Mouse (Mus musculus) forebrain, embryonic 10.5 days (tissue): ENCODE data around the gene Olfr1282. TPM values are rescaled to one million over a fixed set of nuclear protein-coding genes. Genes with fewer than 3 reads are reported as not detected.
"Not testable (repeated sequence)": the region's sequence is repeated elsewhere in the genome, so short reads cannot be mapped to it uniquely, and the experiment has no call there.

ENCODE experiments used
- DNase-seq: peaks from one replicate; pipeline ENCODE4 v3.0.0-alpha.2; 2017; ENCODE audit warnings: low spot score; ENCODE audit errors: extremely low spot score
- H3K27ac ChIP-seq: fragments of 300-500 bp; sonication (generic); 2 replicates; pipeline ENCODE4 v1.5.1; 2016; ENCODE audit warnings: mild to moderate bottlenecking
- H3K27me3 ChIP-seq: fragments of 300-500 bp; sonication (generic); 2 replicates; pipeline ENCODE4 v1.6.1; 2016; ENCODE audit warnings: mild to moderate bottlenecking; ENCODE audit not compliant: poor library complexity, severe bottlenecking
- H3K36me3 ChIP-seq: fragments of 300-500 bp; sonication (generic); replicated peaks from 2 replicates; pipeline ENCODE4 v1.6.1; 2016; ENCODE audit warnings: mild to moderate bottlenecking, moderate library complexity
- H3K4me1 ChIP-seq: fragments of 300-500 bp; sonication (generic); 2 replicates; pipeline ENCODE4 v1.6.1; 2016
- H3K4me3 ChIP-seq: fragments of 300-500 bp; sonication (generic); 2 replicates; pipeline ENCODE4 v1.5.1; 2016; ENCODE audit warnings: mild to moderate bottlenecking, moderate library complexity
- H3K9me3 ChIP-seq: fragments of 300-500 bp; sonication (generic); 2 replicates; pipeline ENCODE4 v1.6.1; 2016; ENCODE audit warnings: mild to moderate bottlenecking, moderate library complexity
- WGBS: fragments of 180-500 bp; shearing (Covaris S2); methylation state at CpG from one replicate; pipeline ENCODE4 v1.1.7; 2016; 5-methylcytosine and 5-hydroxymethylcytosine counted together
- polyA plus RNA-seq: library from polyadenylated mRNA; unstranded; fragments of >200 nt; fragmentation: Nextera tagmentation; extraction: Ambion mirVana; gene quantifications from 2 replicates; pipeline ENCODE4 v1.2.1, GENCODE M21; 2016

Olfr1282 gene
- not detected in 2 replicates for polyA plus RNA-seq

GRCm38 (mm10) chr2:111335976-111336375 is at the start of gene Olfr1282:
Gene Olfr1282 (minus strand): TSS chr2:111336076.
- no peaks in the 10 kb centered on the region for H3K36me3 ChIP-seq
- H3K27me3 ChIP-seq: no peaks in the 10 kb centered on the region
- WGBS: 80% methylated on average over 2 of the region's 2 CpGs
- H3K4me3 ChIP-seq: no peak within 1 kb of the TSS
- DNase-seq: no peak
- no peak within 1 kb of the TSS for H3K27ac ChIP-seq
- no peaks in the 10 kb centered on the region for H3K4me1 ChIP-seq
- H3K9me3 ChIP-seq: no peaks in the 10 kb centered on the region; the same call in 1 of the 2 replicates

GRCm38 (mm10) chr2:111375222-111375621 is 39.3 kb upstream of the Olfr1282 start, which contains the start of gene Olfr1284:
Gene Olfr1284 (plus strand): TSS chr2:111375522.
- DNase-seq: no peak
- no peaks in the 10 kb centered on the region for H3K4me1 ChIP-seq
- no peaks in the 10 kb centered on the region for H3K36me3 ChIP-seq
- 93% methylated on average over 1 of the region's 1 CpGs for WGBS
- H3K27ac ChIP-seq: no peak within 1 kb of the TSS
- no peaks in the 10 kb centered on the region for H3K27me3 ChIP-seq
- H3K4me3 ChIP-seq: no peak within 1 kb of the TSS
- no peaks in the 10 kb centered on the region for H3K9me3 ChIP-seq

GRCm38 (mm10) chr2:111366490-111366889 is 30.6 kb upstream of the Olfr1282 start, which contains the start of gene Olfr1283:
Gene Olfr1283 (plus strand): TSS chr2:111366790.
- no peak within 1 kb of the TSS for H3K27ac ChIP-seq

GRCm38 (mm10) chr2:111333721-111334120 is 2.2 kb downstream of the Olfr1282 start:
- H3K27me3 ChIP-seq, DNase-seq, H3K4me3 ChIP-seq, H3K9me3 ChIP-seq, H3K27ac ChIP-seq, H3K4me1 ChIP-seq, H3K36me3 ChIP-seq: not testable (repeated sequence)
- WGBS: 92% methylated on average over 5 of the region's 5 CpGs

More at GRCm38 (mm10) chr2:111366490-111366889, 30.6 kb upstream of the Olfr1282 start, which contains the start of gene Olfr1283:
- no peaks in the 10 kb centered on the region for H3K9me3 ChIP-seq
- 80% methylated on average over 2 of the region's 2 CpGs for WGBS
- H3K27me3 ChIP-seq: no peaks in the 10 kb centered on the region
- DNase-seq: no peak
- H3K4me1 ChIP-seq: no peaks in the 10 kb centered on the region
- no peaks in the 10 kb centered on the region for H3K36me3 ChIP-seq
- H3K4me3 ChIP-seq: no peak within 1 kb of the TSS

- Histone ChIP-seq H3K27ac (no peak within 1 kb of the TSS), H3K9me3 (no peaks in the 10 kb centered on the region), H3K4me1 (no peaks in the 10 kb centered on the region), H3K27me3 (no peaks in the 10 kb centered on the region), H3K36me3 (no peaks in the 10 kb centered on the region), H3K4me3 (no peak within 1 kb of the TSS)
- WGBS: 76% methylated on average over 2 of the region's 2 CpGs
- no peak for DNase-seq
Observed at GRCm38 (mm10) chr2:111326220-111326619, 9.7 kb downstream of the Olfr1282 start, which contains the start of gene Olfr1281. Gene Olfr1281 (plus strand): TSS chr2:111326520.

- Histone ChIP-seq H3K27ac (no peak within 1 kb of the TSS), H3K27me3 (no peaks in the 10 kb centered on the region), H3K4me3 (no peak within 1 kb of the TSS), H3K9me3 (no peaks in the 10 kb centered on the region), H3K36me3 (no peaks in the 10 kb centered on the region), H3K4me1 (no peaks in the 10 kb centered on the region)
- DNase-seq: no peak
Observed at GRCm38 (mm10) chr2:111313717-111314116, 22.2 kb downstream of the Olfr1282 start, which contains the start of gene Olfr1280. Gene Olfr1280 (plus strand): TSS chr2:111314017.

- no peak for DNase-seq
- Histone ChIP-seq H3K27me3 (no peaks in the 10 kb centered on the region), H3K4me3 (no peak within 1 kb of the TSS), H3K27ac (no peak within 1 kb of the TSS), H3K9me3 (no peaks in the 10 kb centered on the region), H3K36me3 (no peaks in the 10 kb centered on the region), H3K4me1 (no peaks in the 10 kb centered on the region)
Observed at GRCm38 (mm10) chr2:111300374-111300773, 35.5 kb downstream of the Olfr1282 start, which contains the start of gene Olfr1279. Gene Olfr1279 (plus strand): TSS chr2:111300635.

- Histone ChIP-seq H3K27ac (no peak overlapping the region), H3K27me3 (no peaks in the 10 kb centered on the region), H3K9me3 (no peaks in the 10 kb centered on the region), H3K36me3 (no peaks in the 10 kb centered on the region), H3K4me1 (no peaks in the 10 kb centered on the region), H3K4me3 (no peak overlapping the region)
- no peak for DNase-seq
Observed at GRCm38 (mm10) chr2:111298541-111298940, 37.3 kb downstream of the Olfr1282 start.

- no peaks in the 10 kb centered on the region for H3K9me3 ChIP-seq
- H3K36me3 ChIP-seq: no peaks in the 10 kb centered on the region
- no peak for DNase-seq
- H3K27me3 ChIP-seq: no peaks in the 10 kb centered on the region
- H3K4me3 ChIP-seq: no peak within 1 kb of the TSS
- H3K27ac ChIP-seq: no peak within 1 kb of the TSS
- no peaks in the 10 kb centered on the region for H3K4me1 ChIP-seq
Observed at GRCm38 (mm10) chr2:111289836-111290235, 46.0 kb downstream of the Olfr1282 start, which contains the start of gene Olfr1278. Gene Olfr1278 (plus strand): TSS chr2:111290136.

Other genes with a start within 250 kb of the Olfr1282 start
- gene Gm13941, start 230.1 kb downstream of the Olfr1282 start, polyA plus RNA-seq: not detected in 2 replicates
- gene Gm15130, start 183.1 kb downstream of the Olfr1282 start, polyA plus RNA-seq: not detected in 2 replicates
- gene 4930430A15Rik, start 106.5 kb downstream of the Olfr1282 start, polyA plus RNA-seq: not detected in 2 replicates
- not detected in 2 replicates for gene Olfr1275, start 100.8 kb downstream of the Olfr1282 start, polyA plus RNA-seq
- gene Olfr1276, start 81.6 kb downstream of the Olfr1282 start, polyA plus RNA-seq: not detected in 2 replicates
- not detected in 2 replicates for gene Olfr1277, start 62.0 kb downstream of the Olfr1282 start, polyA plus RNA-seq
- not detected in 2 replicates for gene Olfr1278, start 45.9 kb downstream of the Olfr1282 start, polyA plus RNA-seq
- 0.04 TPM in 1 of 2 replicates, not detected in the other for gene Olfr1279, start 35.4 kb downstream of the Olfr1282 start, polyA plus RNA-seq
- gene Olfr1280, start 22.1 kb downstream of the Olfr1282 start, polyA plus RNA-seq: not detected in 2 replicates
- not detected in 2 replicates for gene Olfr1281, start 9.6 kb downstream of the Olfr1282 start, polyA plus RNA-seq
- not detected in 2 replicates for gene Olfr1283, start 30.7 kb upstream of the Olfr1282 start, polyA plus RNA-seq
- not detected in 2 replicates for gene Olfr1284, start 39.4 kb upstream of the Olfr1282 start, polyA plus RNA-seq
- not detected in 2 replicates for gene Olfr1286, start 87.0 kb upstream of the Olfr1282 start, polyA plus RNA-seq
- gene Olfr1287, start 113.1 kb upstream of the Olfr1282 start, polyA plus RNA-seq: not detected in 2 replicates
- not detected in 2 replicates for gene Olfr1288, start 138.0 kb upstream of the Olfr1282 start, polyA plus RNA-seq
- gene Olfr1289, start 144.7 kb upstream of the Olfr1282 start, polyA plus RNA-seq: not detected in 2 replicates
- gene Olfr1290, start 157.8 kb upstream of the Olfr1282 start, polyA plus RNA-seq: not detected in 2 replicates
- not detected in 2 replicates for gene Olfr1291-ps1, start 161.1 kb upstream of the Olfr1282 start, polyA plus RNA-seq
- not detected in 2 replicates for gene Olfr1293-ps, start 189.1 kb upstream of the Olfr1282 start, polyA plus RNA-seq
- not detected in 2 replicates for gene Olfr1294, start 204.2 kb upstream of the Olfr1282 start, polyA plus RNA-seq
- gene Olfr1295, start 233.6 kb upstream of the Olfr1282 start, polyA plus RNA-seq: not detected in 2 replicates